In genomic region chr5:122763271-122764031, GRCm38 (mm10) we compare ENCODE assay signal across 10 mouse cellular contexts. TPM values are rescaled to one million over a fixed set of nuclear protein-coding genes. Genes with fewer than 3 reads are reported as not detected.
A peak's percentile ranks its signal among the peaks of the same experiment; 100 is the strongest.
DNase-seq lines count a peak whose midpoint lies in the region; ATAC-seq and TF ChIP-seq lines count a peak whose summit lies in the region.
"Had no signal": no experiment of that assay in that cellular context is flagged by ENCODE, and none has a peak within 500 bp of the region (broad histone marks: within the 10 kb centered on the region; RNA-seq: fewer than 3 reads in every experiment).

No protein-coding gene starts in this region.

- H3K9me3 ChIP-seq in heart, embryonic 11.5 days (replicated peaks; ENCODE audit: control insufficient read depth, low read length): no peaks in the 10 kb centered on the region

- no peak overlapping the region for H3K4me3 ChIP-seq in heart, embryonic 11.5 days (ENCODE audit: low read depth, low read length)
- H3K4me3 ChIP-seq in lung, adult 2 months (replicated peaks; ENCODE audit: extremely low read depth, low read depth, low read length): no peak overlapping the region

- H3K4me1 ChIP-seq in heart, embryonic 11.5 days (ENCODE audit: control insufficient read depth, insufficient read depth, low read length): peaks cover 18% of the 10 kb centered on the region
- no peaks in the 10 kb centered on the region for H3K4me1 ChIP-seq in lung, adult 2 months (ENCODE audit: control insufficient read depth, insufficient read depth, low read length)

- H3K36me3 ChIP-seq in heart, embryonic 11.5 days (ENCODE audit: control insufficient read depth, insufficient read depth, low read length): no peaks in the 10 kb centered on the region

- no peak for TF ChIP-seq CTCF in lung, adult 2 months (IDR thresholded peaks at IDR 0.05; ENCODE audit: insufficient read depth, low read length)

- no peak for DNase-seq in heart, postnatal 25 days (ENCODE audit: low spot score)
- DNase-seq in lung, adult 2 months: peak; percentile 31
- DNase-seq in lung, postnatal 25 days (ENCODE audit: low spot score): no peak
- peak; percentile 63 to 69 for DNase-seq in cerebellum, postnatal 25 days
- DNase-seq in lung, postnatal 14 days: peak; percentile 34
- DNase-seq in natural killer cell, adult 2 months (ENCODE audit: low spot score in 2 of 2): no peak
- no peak for DNase-seq in layer of hippocampus, adult 9-11 months
- DNase-seq: thymus, adult 2 months had no signal

- peak; percentile 60 for ATAC-seq in heart, embryonic 11.5 days (replicated peaks; ENCODE audit: insufficient number of reproducible peaks, low FRiP score, low TSS enrichment)
- ATAC-seq: inflammation-experienced regulatory T-cells, adult 6 months had no signal

- peak overlapping the region; percentile 70 for H3K27ac ChIP-seq in heart, embryonic 11.5 days (ENCODE audit: low read depth, low read length)

- 58% methylated on average over 29 of the region's 29 CpGs for WGBS in heart, embryonic 11.5 days (ENCODE audit: insufficient replicate concordance)
- 63% methylated on average over 29 of the region's 29 CpGs for WGBS in lung, adult 2 months

- peak overlapping the region; percentile 12 for H3K4me2 ChIP-seq in heart, embryonic 11.5 days

- peak overlapping the region; percentile 29; the same call in 1 of the 2 replicates for H3K9ac ChIP-seq in heart, embryonic 11.5 days (ENCODE audit: low read depth, low read length)

- intact Hi-C loops in heart, postnatal 25 days (cut with DNase I): no loop called here

- no peak for TF ChIP-seq POLR2A in lung, adult 2 months (IDR thresholded peaks at IDR 0.05; ENCODE audit: borderline replicate concordance, extremely low read depth, low read depth, low read length)

- no peaks in the 10 kb centered on the region for H3K27me3 ChIP-seq in heart, embryonic 11.5 days (ENCODE audit: control insufficient read depth, insufficient read depth, low read length)

RNA-seq across cellular contexts. Expression of gene Camkk2, which starts 15.8 kb away (rescaled TPM):
- polyA plus RNA-seq in heart, embryonic 11.5 days (2014; fragmentation: Nextera tagmentation; extraction: Ambion mirVana): 8.7 and 14.0 TPM in 2 replicates
- total RNA-seq in heart, postnatal 25 days (2021): 10 to 100 TPM; 11.0 to 11.4 TPM
- polyA plus RNA-seq in lung, adult 2 months (2012; rRNA removed): 33.3 and 35.6 TPM in 2 replicates

RNA-seq across cellular contexts. Expression of gene P2rx4, which starts 56.1 kb away (rescaled TPM):
- polyA plus RNA-seq in heart, embryonic 11.5 days (2014; fragmentation: Nextera tagmentation; extraction: Ambion mirVana): 13.1 and 13.8 TPM in 2 replicates
- total RNA-seq in heart, postnatal 25 days (2021): 10 to 100 TPM; 14.3 to 15.5 TPM
- 87.8 and 112 TPM in 2 replicates for polyA plus RNA-seq in lung, adult 2 months (2012; rRNA removed)

RNA-seq across cellular contexts. Expression of gene Anapc5, which starts 57.7 kb away (rescaled TPM):
- 354 and 366 TPM in 2 replicates for polyA plus RNA-seq in heart, embryonic 11.5 days (2014; fragmentation: Nextera tagmentation; extraction: Ambion mirVana)
- 100 to 1,000 TPM; 161 to 165 TPM for total RNA-seq in heart, postnatal 25 days (2021)
- polyA plus RNA-seq in lung, adult 2 months (2012; rRNA removed): 207 and 274 TPM in 2 replicates

Comparison
In these comparisons a context has a peak if more than half of its experiments do, and no peak if none do; other contexts are left out.
1. DNase-seq: peak in lung, adult 2 months (single experiment), cerebellum, postnatal 25 days (2 of 2) and lung, postnatal 14 days (single experiment); none in heart, postnatal 25 days (single experiment), lung, postnatal 25 days (single experiment), natural killer cell, adult 2 months (0 of 2) and layer of hippocampus, adult 9-11 months (single experiment).